Mouse (Mus musculus): ENCODE results near the gene Lrrc28.

DNA sequence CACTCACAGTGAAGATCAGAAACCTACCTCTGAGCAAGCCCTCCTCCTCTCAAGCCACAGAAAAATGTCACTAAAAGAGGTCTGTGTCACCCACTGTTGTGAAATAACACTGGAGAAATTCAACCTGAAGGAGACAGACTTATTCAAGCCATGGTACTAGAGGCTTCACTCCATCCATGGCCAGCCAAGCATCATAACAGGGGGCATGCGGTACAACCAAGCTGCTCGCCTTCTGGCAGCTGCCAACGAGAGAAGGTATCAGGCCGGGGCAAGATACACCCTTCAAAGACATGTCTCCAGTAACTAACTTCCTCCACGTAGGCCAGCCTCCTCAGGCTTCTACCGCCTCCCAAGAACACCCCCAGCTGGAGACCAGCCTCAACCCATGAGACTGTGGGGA lies 40.0 kb downstream of the Lrrc28 start:
- TF ChIP-seq POLR2A (IDR thresholded peaks at IDR 0.05; ENCODE audit: insufficient read depth, low read depth, low read length) (no peak), CTCF (IDR thresholded peaks at IDR 0.05) (no peak), EP300 (IDR thresholded peaks at IDR 0.05; ENCODE audit: insufficient read depth, low read depth, low read length) (no peak)
